Mouse (Mus musculus): ENCODE measurements around the gene Prkce. TPM values are rescaled to one million over a fixed set of nuclear protein-coding genes. Genes with fewer than 3 reads are reported as not detected.

Gene Prkce
- total RNA-seq, 4 experiments from 2014 or later, result 11.4 to 14.5 (median 13.2) TPM

DNA sequence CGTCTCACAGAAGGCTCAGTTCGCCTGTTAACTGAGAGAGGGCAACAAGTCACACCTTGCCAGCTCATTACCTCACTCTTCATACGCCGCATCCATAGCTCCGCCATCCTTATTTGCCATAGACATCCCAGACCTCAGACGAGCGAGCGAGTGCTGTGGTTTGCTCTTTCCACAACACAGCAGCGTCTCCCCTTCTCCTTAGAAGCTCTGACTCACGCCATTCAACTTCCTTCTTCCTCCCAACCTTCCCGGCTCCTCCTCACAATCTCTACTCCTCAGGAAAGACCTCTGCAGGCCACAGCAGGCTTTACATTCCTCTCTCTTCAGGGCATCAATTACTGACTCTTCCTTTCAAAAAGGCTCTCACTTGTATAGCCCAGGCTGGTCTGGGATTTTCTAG, 51.0 kb downstream of the Prkce start:
- no peak for DNase-seq (ENCODE audit: low spot score in 2 of 2)

- no peak for DNase-seq (ENCODE audit: low spot score in 2 of 2)
Measured at GRCm38 (mm10) chr17:86225488-86226186, 58.1 kb downstream of the Prkce start.

DNA sequence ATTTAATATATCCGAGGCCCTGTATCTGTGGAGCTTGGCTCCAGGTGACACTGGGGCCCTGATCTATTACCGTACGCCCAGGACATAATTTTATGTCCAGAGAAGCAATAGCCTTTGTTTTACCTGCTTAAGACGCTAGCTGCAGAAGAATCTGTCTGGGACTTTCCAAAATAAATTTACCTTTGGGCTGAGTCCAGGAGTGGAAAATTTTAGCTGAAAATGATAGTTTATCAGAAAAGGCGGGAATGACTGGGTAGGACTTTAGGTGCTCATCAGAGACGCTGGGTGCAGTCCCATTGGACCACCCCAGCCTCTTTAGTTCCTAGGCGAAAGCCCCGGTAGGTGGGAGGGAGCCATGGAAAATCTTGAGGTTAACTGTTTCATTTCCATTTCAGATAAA, 58.6 kb downstream of the Prkce start:
- no peak for DNase-seq (ENCODE audit: low spot score in 2 of 2)

GRCm38 (mm10) chr17:86226635-86227034, 59.0 kb downstream of the Prkce start:
- no peak for DNase-seq (ENCODE audit: low spot score in 2 of 2)

DNA sequence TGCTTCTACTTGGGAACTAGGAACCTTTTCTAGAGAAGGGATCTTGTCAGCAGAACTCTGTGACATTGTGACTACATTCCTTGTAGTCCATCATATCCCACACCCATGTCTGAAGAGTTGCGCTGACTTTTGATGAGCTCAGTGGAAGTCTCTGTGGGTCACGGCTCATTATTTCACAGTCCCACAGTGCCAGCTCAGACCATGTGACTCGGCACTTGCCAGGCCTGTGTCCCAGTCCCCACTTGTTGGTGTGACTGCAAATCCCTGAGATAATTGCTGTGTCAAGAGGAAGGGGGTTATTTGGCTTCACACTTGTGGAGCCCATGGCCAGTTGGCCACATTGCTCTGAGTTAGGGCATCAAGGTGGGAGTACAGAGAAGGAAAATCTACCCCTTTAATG, 59.8 kb downstream of the Prkce start:
- DNase-seq (ENCODE audit: low spot score in 2 of 2), result no peak

DNA sequence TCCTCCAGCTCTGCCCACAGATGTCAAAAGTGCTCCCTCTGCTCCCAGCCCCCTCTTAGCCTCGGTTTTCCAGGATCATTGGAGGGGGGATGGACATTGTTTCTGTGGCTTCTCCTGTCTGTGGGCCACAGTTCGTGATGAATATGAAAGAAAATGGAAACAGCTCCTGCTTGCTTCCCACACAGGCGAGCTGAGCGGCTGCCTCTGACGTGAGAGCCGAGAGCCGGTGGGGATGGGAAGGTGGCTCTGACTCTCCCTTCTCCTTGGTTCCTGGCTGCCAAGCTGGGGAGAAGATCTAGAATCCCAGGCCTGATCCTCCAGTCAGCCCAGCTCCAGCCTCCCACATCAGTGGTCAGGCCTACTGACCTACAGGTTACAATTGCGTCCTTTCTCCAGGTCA, 61.3 kb downstream of the Prkce start:
- DNase-seq (ENCODE audit: low spot score in 2 of 2), result no peak

DNA sequence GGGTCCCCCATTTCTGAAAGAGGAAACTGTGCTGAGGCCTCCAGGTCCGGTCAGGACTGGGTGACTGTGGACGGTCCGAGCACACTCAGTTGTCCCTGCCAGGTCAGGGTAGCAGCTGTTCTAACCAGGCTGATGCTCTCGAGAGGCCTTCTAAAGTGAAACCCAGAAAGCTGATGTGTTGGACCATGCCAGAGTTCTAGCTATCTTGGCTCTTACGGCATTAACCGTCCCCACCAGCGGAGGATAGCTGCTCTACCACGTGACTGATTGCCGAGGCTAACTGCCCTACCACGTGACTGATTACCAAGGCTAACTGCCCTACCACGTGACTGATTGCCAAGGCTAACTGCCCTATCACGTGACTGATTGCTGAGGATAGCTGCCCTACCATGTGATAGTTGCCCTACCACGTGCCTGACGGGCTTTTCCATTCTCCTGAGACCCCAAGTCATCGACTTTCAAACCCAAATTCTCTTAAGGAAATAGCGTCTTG, 62.6 kb downstream of the Prkce start:
- DNase-seq (ENCODE audit: low spot score in 2 of 2), result no peak

GRCm38 (mm10) chr17:86231741-86232179, 64.2 kb downstream of the Prkce start:
- DNase-seq (ENCODE audit: low spot score in 2 of 2), result no peak

- no peak for DNase-seq (ENCODE audit: low spot score in 2 of 2)
Measured at GRCm38 (mm10) chr17:86232248-86232647, 64.7 kb downstream of the Prkce start.

GRCm38 (mm10) chr17:86234587-86235150, 67.1 kb downstream of the Prkce start:
- no peak for DNase-seq (ENCODE audit: low spot score in 2 of 2)

- DNase-seq (ENCODE audit: low spot score in 2 of 2), result no peak
Measured at GRCm38 (mm10) chr17:86236026-86236712, 68.6 kb downstream of the Prkce start.

DNA sequence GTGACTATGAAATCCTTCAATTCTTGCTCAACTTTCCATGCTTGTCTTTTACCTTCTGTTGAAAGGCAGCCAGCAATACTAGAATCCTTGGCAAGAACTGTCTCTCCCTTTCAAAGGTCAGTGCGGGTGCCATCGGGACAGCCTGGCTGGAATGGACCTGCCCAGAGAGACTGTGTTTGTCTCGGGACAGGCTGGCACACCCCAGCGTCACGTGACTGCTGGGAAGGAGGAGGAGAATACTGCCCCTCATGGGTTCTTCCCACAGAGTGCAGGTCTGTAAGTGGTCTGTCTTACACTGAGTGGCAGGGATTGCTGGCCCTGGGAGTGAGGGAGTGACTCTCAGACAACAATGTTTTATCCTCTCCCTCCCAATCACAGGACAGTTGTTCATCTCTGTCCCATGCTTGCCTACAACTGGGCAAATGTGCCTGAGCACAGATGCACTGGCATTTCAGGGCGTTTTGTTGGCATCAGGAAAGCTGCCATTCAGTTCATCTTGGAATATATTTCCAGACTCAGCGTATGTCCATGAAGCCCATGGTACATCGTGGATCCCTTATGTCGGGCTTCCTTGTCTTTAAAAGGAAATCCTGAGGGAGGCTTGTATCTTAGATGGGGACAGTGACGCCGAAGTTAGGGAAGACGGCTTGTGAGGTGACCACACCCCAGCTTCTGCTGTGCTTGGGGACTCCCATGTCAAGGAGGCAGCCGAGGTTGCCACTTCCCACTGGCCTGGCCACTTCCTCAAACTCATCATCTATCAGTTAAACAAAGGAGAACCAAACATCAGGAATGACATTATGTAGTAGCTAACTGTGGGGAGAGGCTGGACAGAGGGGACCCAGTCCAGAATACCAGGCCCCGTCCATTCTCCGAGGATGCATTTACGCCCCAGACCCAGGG, 69.5 kb downstream of the Prkce start:
- peak in 1 of 2 experiments; percentile 54 for DNase-seq (ENCODE audit: low spot score in 2 of 2)

GRCm38 (mm10) chr17:86242291-86242690, 74.7 kb downstream of the Prkce start:
- no peak for DNase-seq (ENCODE audit: low spot score in 2 of 2)

- no peak for DNase-seq (ENCODE audit: low spot score in 2 of 2)
Measured at GRCm38 (mm10) chr17:86243109-86243527, 75.5 kb downstream of the Prkce start.

GRCm38 (mm10) chr17:86244397-86244796, 76.8 kb downstream of the Prkce start:
- DNase-seq (ENCODE audit: low spot score in 2 of 2), result no peak

DNA sequence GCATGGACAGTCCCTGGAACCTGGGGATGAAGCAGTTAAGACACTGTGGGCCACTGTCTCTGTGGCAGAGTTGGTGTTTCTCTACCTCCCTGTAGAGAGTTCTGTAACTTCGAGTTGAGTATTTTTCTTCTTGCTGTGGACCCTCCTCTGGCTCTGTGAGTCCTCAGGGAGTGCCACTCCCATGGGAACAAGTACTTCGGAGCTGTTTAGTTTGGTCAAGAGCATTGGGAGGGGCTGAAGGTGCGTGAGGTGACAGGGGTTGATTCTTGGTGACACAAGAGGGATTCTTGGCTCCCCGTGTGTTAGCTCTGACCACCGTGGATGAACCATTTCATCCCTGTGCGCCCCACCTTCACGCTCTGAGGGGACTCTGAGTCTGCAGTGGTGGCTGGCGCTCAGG, 81.2 kb downstream of the Prkce start:
- no peak for DNase-seq (ENCODE audit: low spot score in 2 of 2)

DNA sequence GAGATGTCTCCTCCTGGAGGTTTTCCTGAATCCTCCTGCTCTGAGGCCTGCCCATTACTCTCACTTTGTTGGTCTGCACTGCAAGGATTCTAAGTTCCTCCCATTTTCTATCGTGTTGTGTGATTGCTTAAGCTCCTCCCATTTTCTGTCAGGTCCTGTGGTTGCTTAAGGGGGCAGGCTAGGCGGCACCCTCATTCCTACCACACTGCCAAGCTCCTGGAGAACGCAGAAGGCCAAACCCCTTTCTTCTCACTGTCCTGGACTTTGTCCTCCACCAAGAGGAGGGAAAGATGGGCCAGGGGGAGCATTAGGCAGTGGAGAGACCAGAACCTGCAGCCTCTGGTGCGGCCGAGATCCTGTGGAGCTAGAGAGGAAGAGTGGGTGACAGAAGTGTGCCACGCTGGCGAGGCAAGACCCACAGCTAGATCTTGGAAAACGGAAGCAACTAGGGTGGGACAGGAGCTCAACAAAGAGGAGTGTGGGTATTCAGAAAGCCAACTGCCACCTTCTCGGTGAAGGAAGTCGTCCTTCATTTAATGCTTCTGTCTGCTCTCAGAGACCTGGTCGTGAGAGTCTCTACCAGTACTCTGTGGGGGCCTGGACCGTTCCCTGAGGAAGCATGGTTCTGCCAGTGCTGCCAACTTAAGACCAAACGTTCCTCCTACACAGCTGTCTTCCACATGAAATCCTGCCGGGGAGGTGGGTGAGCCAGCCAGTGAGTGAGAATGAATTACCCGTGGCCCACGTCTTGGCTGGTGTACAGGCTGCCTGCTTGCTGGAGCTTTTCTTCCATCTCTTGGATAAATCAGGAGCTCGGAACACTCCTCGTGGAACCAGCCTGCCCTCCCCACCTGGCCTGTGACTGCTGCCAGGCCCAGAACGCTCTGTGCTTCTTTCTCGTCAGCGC, 82.2 kb downstream of the Prkce start:
- DNase-seq (ENCODE audit: low spot score in 2 of 2), result no peak

GRCm38 (mm10) chr17:86250406-86250905, 82.9 kb downstream of the Prkce start:
- DNase-seq (ENCODE audit: low spot score in 2 of 2), result no peak

GRCm38 (mm10) chr17:86253884-86254283, 86.3 kb downstream of the Prkce start:
- DNase-seq (ENCODE audit: low spot score in 2 of 2), result no peak

- peak; percentile 79 to 91 for DNase-seq (ENCODE audit: low spot score in 2 of 2)
Measured at GRCm38 (mm10) chr17:86254285-86254684, 86.7 kb downstream of the Prkce start.
